Mouse (Mus musculus) MEL (cell line): Measurements from ENCODE around the gene Dedd. TPM values are rescaled to one million over a fixed set of nuclear protein-coding genes. Genes with fewer than 3 reads are reported as not detected.

Source experiments
- DNase-seq: peaks from one replicate; pipeline ENCODE4 v3.0.0; 2011; ENCODE audit warnings: low read depth, low spot score
- H3K27ac ChIP-seq: 2 replicates; pipeline ENCODE4 v1.5.1; 2012; ENCODE audit warnings: low read depth, mild to moderate bottlenecking, control low read depth, low read length, moderate library complexity; ENCODE audit not compliant: control insufficient read depth
- H3K27me3 ChIP-seq, 2 experiments: fragments of 150-350 bp in 1 of 2; sonication (generic) in 1 of 2; 2 replicates each; pipeline ENCODE4 v1.6.1; 2012; ENCODE audit warnings: low read length in 2 of 2, mild to moderate bottlenecking in 2 of 2, improper control_type of control experiment in 1 of 2, moderate library complexity in 1 of 2; ENCODE audit not compliant: insufficient read depth in 2 of 2, control insufficient read depth in 1 of 2
- H3K36me3 ChIP-seq, 2 experiments: 2 replicates each; pipeline ENCODE4 v1.6.1; 2012 to 2014; ENCODE audit warnings: low read length in 2 of 2, improper control_type of control experiment in 1 of 2, inconsistent platforms in 1 of 2, mild to moderate bottlenecking in 1 of 2; ENCODE audit not compliant: insufficient read depth in 2 of 2, control insufficient read depth in 1 of 2
- H3K4me1 ChIP-seq, 2 experiments: fragments of 150-350 bp in 1 of 2; sonication (generic) in 1 of 2; 2 replicates each; pipeline ENCODE4 v1.6.1; 2012; ENCODE audit warnings: low read length in 2 of 2, improper control_type of control experiment in 1 of 2, mild to moderate bottlenecking in 1 of 2; ENCODE audit not compliant: insufficient read depth in 2 of 2, control insufficient read depth in 1 of 2
- H3K4me3 ChIP-seq, 2 experiments: fragments of 150-350 bp in 1 of 2; sonication (generic) in 1 of 2; 2 replicates each; pipeline ENCODE4 v1.5.1; 2012; ENCODE audit warnings: low read depth in 2 of 2, low read length in 2 of 2, mild to moderate bottlenecking in 2 of 2, moderate library complexity in 2 of 2, control low read depth in 1 of 2, improper control_type of control experiment in 1 of 2; ENCODE audit not compliant: control insufficient read depth in 1 of 2, insufficient read depth in 1 of 2
- H3K79me2 ChIP-seq: 2 replicates; pipeline ENCODE4 v1.6.1; 2012; ENCODE audit warnings: mild to moderate bottlenecking, low read length, moderate library complexity; ENCODE audit not compliant: control insufficient read depth, poor library complexity, insufficient read depth
- H3K9ac ChIP-seq: 2 replicates; pipeline ENCODE4 v1.6.1; 2012; ENCODE audit warnings: low read depth, mild to moderate bottlenecking, control low read depth, low read length, moderate library complexity; ENCODE audit not compliant: control insufficient read depth, poor library complexity, severe bottlenecking
- H3K9me3 ChIP-seq: fragments of 150-350 bp; sonication (generic); replicated peaks from 2 replicates; pipeline ENCODE4 v1.6.1; 2012; ENCODE audit warnings: mild to moderate bottlenecking, low read length, improper control_type of control experiment, moderate library complexity; ENCODE audit not compliant: insufficient read depth
- E2F4 ChIP-seq: IDR thresholded peaks from 2 replicates; pipeline ENCODE4 v1.6.1; 2011; ENCODE audit warnings: low read depth, low read length, improper control_type of control experiment, borderline replicate concordance
- ETS1 ChIP-seq: IDR thresholded peaks from 2 replicates; pipeline ENCODE4 v1.6.1; 2012; ENCODE audit warnings: low read depth, mild to moderate bottlenecking, inconsistent platforms, low read length, improper control_type of control experiment, moderate library complexity
- HCFC1 ChIP-seq: IDR thresholded peaks from 2 replicates; pipeline ENCODE4 v1.6.1; 2012; ENCODE audit warnings: low read depth, mild to moderate bottlenecking, inconsistent platforms, low read length, improper control_type of control experiment, moderate library complexity
- JUND ChIP-seq: IDR thresholded peaks from 2 replicates; pipeline ENCODE4 v1.6.1; 2011; ENCODE audit warnings: low read depth, mild to moderate bottlenecking, improper control_type of control experiment, low read length
- KAT2A ChIP-seq: conservative IDR thresholded peaks from 2 replicates; pipeline ENCODE4 v1.6.1; 2012; ENCODE audit warnings: low read depth, low read length, improper control_type of control experiment, inconsistent platforms
- MAFK ChIP-seq: IDR thresholded peaks from 2 replicates; pipeline ENCODE4 v1.6.1; 2011; ENCODE audit warnings: low read depth, mild to moderate bottlenecking, low read length, improper control_type of control experiment, borderline replicate concordance
- MAX ChIP-seq: IDR thresholded peaks from 2 replicates; pipeline ENCODE4 v1.6.1; 2011; ENCODE audit warnings: low read length, improper control_type of control experiment
- MXI1 ChIP-seq: IDR thresholded peaks from 2 replicates; pipeline ENCODE4 v1.6.1; 2011; ENCODE audit warnings: mild to moderate bottlenecking, low read depth, low read length, improper control_type of control experiment
- MYB ChIP-seq: IDR thresholded peaks from 2 replicates; pipeline ENCODE4 v1.6.1; 2011; ENCODE audit warnings: mild to moderate bottlenecking, low read depth, low read length, improper control_type of control experiment
- NELFE ChIP-seq: IDR thresholded peaks from 2 replicates; pipeline ENCODE4 v1.6.1; 2011; ENCODE audit warnings: low read depth, low read length, improper control_type of control experiment
- POLR2A ChIP-seq, 2 experiments: IDR thresholded peaks; 2 replicates each; pipeline ENCODE4 v1.6.1; 2011 to 2012; ENCODE audit warnings: low read length in 2 of 2, mild to moderate bottlenecking in 2 of 2, control low read depth in 1 of 2, improper control_type of control experiment in 1 of 2, low read depth in 1 of 2, moderate library complexity in 1 of 2; ENCODE audit not compliant: control insufficient read depth in 1 of 2, insufficient read depth in 1 of 2, poor library complexity in 1 of 2
- POLR2AphosphoS2 ChIP-seq: IDR thresholded peaks from 2 replicates; pipeline ENCODE4 v1.6.1; 2011; ENCODE audit warnings: low read length, improper control_type of control experiment
- RAD21 ChIP-seq: IDR thresholded peaks from 2 replicates; pipeline ENCODE4 v1.6.1; 2011; ENCODE audit warnings: mild to moderate bottlenecking, low read depth, low read length, improper control_type of control experiment
- RCOR1 ChIP-seq: IDR thresholded peaks from 2 replicates; pipeline ENCODE4 v1.6.1; 2012; ENCODE audit warnings: low read depth, mild to moderate bottlenecking, inconsistent platforms, low read length, improper control_type of control experiment
- SIN3A ChIP-seq: IDR thresholded peaks from 2 replicates; pipeline ENCODE4 v1.6.1; 2012; ENCODE audit warnings: low read length, improper control_type of control experiment, inconsistent platforms
- TCF12 ChIP-seq: IDR thresholded peaks from 2 replicates; pipeline ENCODE4 v1.6.1; 2014; ENCODE audit warnings: low read depth, mild to moderate bottlenecking, inconsistent platforms, low read length, improper control_type of control experiment, moderate library complexity
- UBTF ChIP-seq: IDR thresholded peaks from 2 replicates; pipeline ENCODE4 v1.6.1; 2012; ENCODE audit warnings: low read depth, mild to moderate bottlenecking, inconsistent platforms, low read length, improper control_type of control experiment, moderate library complexity, borderline replicate concordance; ENCODE audit not compliant: insufficient read depth
- USF1 ChIP-seq: IDR thresholded peaks from 2 replicates; pipeline ENCODE4 v1.6.1; 2014; ENCODE audit warnings: low read depth, mild to moderate bottlenecking, inconsistent platforms, low read length, improper control_type of control experiment, moderate library complexity
- ZKSCAN1 ChIP-seq: IDR thresholded peaks from 2 replicates; pipeline ENCODE4 v1.6.1; 2012; ENCODE audit warnings: low read depth, mild to moderate bottlenecking, inconsistent platforms, low read length, improper control_type of control experiment, moderate library complexity
- ZMIZ1 ChIP-seq: IDR thresholded peaks from 2 replicates; pipeline ENCODE4 v1.6.1; 2012; ENCODE audit warnings: low read depth, mild to moderate bottlenecking, inconsistent platforms, low read length, improper control_type of control experiment, moderate library complexity
- polyA plus RNA-seq, 2 experiments: library from polyadenylated mRNA; stranded (reverse) in 1 of 2; unstranded in 1 of 2; fragments of >175 nt in 1 of 2; fragments of >200 nt in 1 of 2; gene quantifications; 2 replicates each; pipeline versions ENCODE4 v1.2.1 to v1.2.4; 2012; ENCODE audit warnings: low replicate concordance in 2 of 2, low read depth in 1 of 2; ENCODE audit not compliant: insufficient read length in 2 of 2, insufficient read depth in 1 of 2, missing spikeins in 1 of 2
- total RNA-seq: library from RNA; depleted of rRNA; stranded (reverse); fragments of 300-350 nt; gene quantifications from 2 replicates; pipeline ENCODE4 v1.2.3, GENCODE M21; 2012

Dedd gene
- total and polyA plus RNA-seq, 3 experiments, result 28.7 to 44.9 TPM; not detected in 1

- TF ChIP-seq HCFC1, result 0 out of 2 replicates have a peak, but pooled peaks have one; percentile 28
- TF ChIP-seq ETS1, result no peak
- no peak for TF ChIP-seq MYB
- TF ChIP-seq SIN3A, result peak; percentile 42
- TF ChIP-seq MXI1, result no peak; the same call in 1 of the 2 replicates
- no peak for TF ChIP-seq UBTF
- TF ChIP-seq POLR2AphosphoS2, result no peak
- peak; percentile 36; the same call in 1 of the 2 replicates for TF ChIP-seq NELFE
- TF ChIP-seq RCOR1, result no peak; the same call in 1 of the 2 replicates
- TF ChIP-seq JUND, result no peak
- TF ChIP-seq TCF12, result peak; percentile 31; the same call in 1 of the 2 replicates
- TF ChIP-seq, all 39 proteins: peak for 8
Observed at GRCm38 (mm10) chr1:171329433-171330215, 679 bp downstream of the Dedd start (continued).

DNA sequence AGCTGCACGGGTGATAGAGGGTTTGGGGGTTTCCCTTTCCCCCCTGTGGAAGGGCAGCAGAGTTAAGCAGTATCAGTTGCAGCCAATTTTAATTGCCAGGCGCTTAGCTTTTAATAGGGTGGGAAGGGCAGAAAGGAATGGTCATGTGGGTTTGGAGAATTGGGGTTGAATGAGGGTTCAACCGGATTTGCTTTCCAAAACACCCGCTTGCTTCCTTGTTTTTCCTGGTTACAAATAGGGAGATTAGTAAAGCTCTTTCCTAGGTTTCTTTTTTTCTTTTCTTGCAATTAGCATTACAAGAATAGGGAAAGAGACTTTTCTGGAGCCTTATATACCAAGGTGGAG, 1.2 kb downstream of the Dedd start:
- H3K27ac ChIP-seq, result peak overlapping the region; percentile 71
- DNase-seq, result no peak
- peaks cover 0 to 20% of the 10 kb centered on the region in 2 experiments; a peak in 3 of 4 replicates for H3K36me3 ChIP-seq
- no peaks in the 10 kb centered on the region for H3K9me3 ChIP-seq
- peak overlapping the region; percentile 90 to 93 for H3K4me3 ChIP-seq
- no peaks in the 10 kb centered on the region for H3K27me3 ChIP-seq
- H3K4me1 ChIP-seq, result peaks cover 4 to 11% of the 10 kb centered on the region in 2 experiments; a peak in 3 of 4 replicates
- TF ChIP-seq JUND (no peak), POLR2A (IDR thresholded peaks at IDR 0.05; ENCODE audit: control insufficient read depth in 1 of 2, insufficient read depth in 1 of 2, low read depth in 1 of 2, low read length in 2 of 2, poor library complexity in 1 of 2) (no peak), POLR2AphosphoS2 (no peak), RAD21 (no peak), USF1 (no peak), E2F4 (no peak), MXI1 (no peak; the same call in 1 of the 2 replicates), ZKSCAN1 (no peak), SIN3A (no peak), MAX (no peak), ZMIZ1 (no peak), KAT2A (no peak), MAFK (no peak)
- peaks cover 57% of the 10 kb centered on the region for H3K79me2 ChIP-seq
- peak overlapping the region; percentile 88 for H3K9ac ChIP-seq
